Mouse (Mus musculus) small intestine, adult 2 months (tissue): ENCODE measurements around the gene Fdx1.

ENCODE experiments used
- CTCF ChIP-seq: fragments of 200-500 bp; IDR thresholded peaks from 2 replicates; pipeline ENCODE4 v1.5.1; 2012; ENCODE audit warnings: low read depth, mild to moderate bottlenecking, control low read depth, inconsistent platforms, low read length, moderate library complexity, mixed read lengths; ENCODE audit not compliant: insufficient replicate concordance, insufficient read length; ENCODE audit errors: extremely low read depth
- POLR2A ChIP-seq: fragments of 200-500 bp; IDR thresholded peaks from 2 replicates; pipeline ENCODE4 v1.6.1; 2012; ENCODE audit warnings: low read depth, mild to moderate bottlenecking, control low read depth, inconsistent platforms, low read length, moderate library complexity

DNA sequence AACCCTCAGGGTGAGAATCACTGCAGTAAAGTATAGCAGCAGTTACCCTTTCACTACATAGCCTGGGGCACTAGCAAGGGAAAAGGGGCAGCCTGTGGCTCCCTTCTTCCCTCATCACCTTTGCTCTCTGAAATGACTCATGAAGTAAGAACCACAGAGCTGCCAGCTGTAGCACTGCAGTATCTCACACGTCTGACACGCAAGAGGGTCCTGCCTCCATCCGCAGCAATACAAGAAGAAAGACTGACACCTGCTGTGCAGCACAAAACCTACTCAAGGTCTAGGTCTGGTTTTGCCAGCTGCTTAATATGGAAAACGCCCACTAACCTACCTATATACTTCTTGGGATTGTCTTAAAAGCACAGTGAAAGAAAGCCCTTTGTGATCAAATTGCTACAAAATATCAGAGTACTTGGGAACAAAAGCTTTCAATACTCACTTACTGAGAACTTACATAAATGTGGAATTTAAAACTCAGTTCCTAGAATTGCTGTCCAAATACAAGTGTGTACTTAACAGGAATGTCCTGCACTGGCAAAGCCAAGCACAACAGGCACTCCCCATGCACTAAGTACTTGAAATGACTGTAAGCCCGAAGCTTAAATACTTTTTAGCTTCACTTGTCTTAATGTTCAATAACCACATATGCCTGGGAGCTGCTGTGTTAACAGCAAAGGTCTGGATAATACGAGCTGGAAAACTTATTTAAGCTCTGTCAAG, 2.0 kb downstream of the Fdx1 start:
- TF ChIP-seq CTCF (no peak), POLR2A (no peak)
